Mouse (Mus musculus): ENCODE measurements around the gene D1Pas1. TPM values are rescaled to one million over a fixed set of nuclear protein-coding genes. Genes with fewer than 3 reads are reported as not detected.
A peak's percentile ranks its signal among the peaks of the same experiment; 100 is the strongest.

Gene D1Pas1
- polyA plus RNA-seq, 1 experiment: 77.4 TPM

- no peaks in the 10 kb centered on the region for H3K27me3 ChIP-seq (ENCODE audit: control insufficient read depth, insufficient read depth, low read length)
- no peaks in the 10 kb centered on the region; the same call in 1 of the 2 replicates for H3K36me3 ChIP-seq (ENCODE audit: control insufficient read depth, insufficient read depth, low read length)
- no peak for TF ChIP-seq CTCF (IDR thresholded peaks at IDR 0.05; ENCODE audit: control insufficient read depth, insufficient read depth, insufficient replicate concordance, low read depth, low read length)
- no peak for TF ChIP-seq POLR2A (IDR thresholded peaks at IDR 0.05; ENCODE audit: control insufficient read depth, low read depth, low read length)
- 0 out of 2 replicates have a peak, but pooled peaks cover 2% of the 10 kb centered on the region for H3K4me1 ChIP-seq (ENCODE audit: control insufficient read depth, insufficient read depth, low read length)
- H3K4me3 ChIP-seq (ENCODE audit: control insufficient read depth, low read depth, low read length): peak overlapping the region; percentile 97
- H3K27ac ChIP-seq (ENCODE audit: control insufficient read depth, insufficient read depth, low read depth, low read length): peak overlapping the region; percentile 95
Measured at GRCm38 (mm10) chr1:186967926-186968325, 710 bp downstream of the D1Pas1 start.

GRCm38 (mm10) chr1:186976937-186977540 is 9.8 kb downstream of the D1Pas1 start:
- no peaks in the 10 kb centered on the region for H3K36me3 ChIP-seq (ENCODE audit: control insufficient read depth, insufficient read depth, low read length)
- no peak overlapping the region for H3K4me3 ChIP-seq (ENCODE audit: control insufficient read depth, low read depth, low read length)
- no peak overlapping the region for H3K27ac ChIP-seq (ENCODE audit: control insufficient read depth, insufficient read depth, low read depth, low read length)
- TF ChIP-seq POLR2A (IDR thresholded peaks at IDR 0.05; ENCODE audit: control insufficient read depth, low read depth, low read length) (no peak), CTCF (IDR thresholded peaks at IDR 0.05; ENCODE audit: control insufficient read depth, insufficient read depth, insufficient replicate concordance, low read depth, low read length) (no peak)
- H3K4me1 ChIP-seq (ENCODE audit: control insufficient read depth, insufficient read depth, low read length): no peaks in the 10 kb centered on the region
- H3K27me3 ChIP-seq (ENCODE audit: control insufficient read depth, insufficient read depth, low read length): no peaks in the 10 kb centered on the region

- no peak overlapping the region for H3K27ac ChIP-seq (ENCODE audit: control insufficient read depth, insufficient read depth, low read depth, low read length)
- no peak overlapping the region for H3K4me3 ChIP-seq (ENCODE audit: control insufficient read depth, low read depth, low read length)
- H3K36me3 ChIP-seq (ENCODE audit: control insufficient read depth, insufficient read depth, low read length): no peaks in the 10 kb centered on the region
- no peaks in the 10 kb centered on the region for H3K27me3 ChIP-seq (ENCODE audit: control insufficient read depth, insufficient read depth, low read length)
- no peaks in the 10 kb centered on the region for H3K4me1 ChIP-seq (ENCODE audit: control insufficient read depth, insufficient read depth, low read length)
- no peak for TF ChIP-seq POLR2A (IDR thresholded peaks at IDR 0.05; ENCODE audit: control insufficient read depth, low read depth, low read length)
- TF ChIP-seq CTCF (IDR thresholded peaks at IDR 0.05; ENCODE audit: control insufficient read depth, insufficient read depth, insufficient replicate concordance, low read depth, low read length): no peak
Measured at GRCm38 (mm10) chr1:186977801-186978200, 10.6 kb downstream of the D1Pas1 start.

- Histone ChIP-seq H3K27ac (ENCODE audit: control insufficient read depth, insufficient read depth, low read depth, low read length) (no peak overlapping the region), H3K4me1 (ENCODE audit: control insufficient read depth, insufficient read depth, low read length) (no peaks in the 10 kb centered on the region), H3K27me3 (ENCODE audit: control insufficient read depth, insufficient read depth, low read length) (no peaks in the 10 kb centered on the region), H3K4me3 (ENCODE audit: control insufficient read depth, low read depth, low read length) (no peak overlapping the region), H3K36me3 (ENCODE audit: control insufficient read depth, insufficient read depth, low read length) (no peaks in the 10 kb centered on the region)
- TF ChIP-seq CTCF (IDR thresholded peaks at IDR 0.05; ENCODE audit: control insufficient read depth, insufficient read depth, insufficient replicate concordance, low read depth, low read length) (no peak), POLR2A (IDR thresholded peaks at IDR 0.05; ENCODE audit: control insufficient read depth, low read depth, low read length) (no peak)
Measured at GRCm38 (mm10) chr1:186979465-186979864, 12.2 kb downstream of the D1Pas1 start.

- H3K27ac ChIP-seq (ENCODE audit: control insufficient read depth, insufficient read depth, low read depth, low read length): no peak overlapping the region
Measured at GRCm38 (mm10) chr1:186980503-186980902, 13.3 kb downstream of the D1Pas1 start.

GRCm38 (mm10) chr1:186985131-186985530 is 17.9 kb downstream of the D1Pas1 start:
- Histone ChIP-seq H3K27ac (ENCODE audit: control insufficient read depth, insufficient read depth, low read depth, low read length) (no peak overlapping the region), H3K4me1 (ENCODE audit: control insufficient read depth, insufficient read depth, low read length) (peaks cover 5% of the 10 kb centered on the region), H3K4me3 (ENCODE audit: control insufficient read depth, low read depth, low read length) (no peak overlapping the region), H3K36me3 (ENCODE audit: control insufficient read depth, insufficient read depth, low read length) (no peaks in the 10 kb centered on the region), H3K27me3 (ENCODE audit: control insufficient read depth, insufficient read depth, low read length) (no peaks in the 10 kb centered on the region)
- TF ChIP-seq POLR2A (IDR thresholded peaks at IDR 0.05; ENCODE audit: control insufficient read depth, low read depth, low read length): no peak
- TF ChIP-seq CTCF (IDR thresholded peaks at IDR 0.05; ENCODE audit: control insufficient read depth, insufficient read depth, insufficient replicate concordance, low read depth, low read length): no peak

More at GRCm38 (mm10) chr1:186980503-186980902, 13.3 kb downstream of the D1Pas1 start:
- Histone ChIP-seq H3K4me3 (ENCODE audit: control insufficient read depth, low read depth, low read length) (no peak overlapping the region), H3K27me3 (ENCODE audit: control insufficient read depth, insufficient read depth, low read length) (no peaks in the 10 kb centered on the region), H3K36me3 (ENCODE audit: control insufficient read depth, insufficient read depth, low read length) (no peaks in the 10 kb centered on the region), H3K4me1 (ENCODE audit: control insufficient read depth, insufficient read depth, low read length) (no peaks in the 10 kb centered on the region)
- TF ChIP-seq POLR2A (IDR thresholded peaks at IDR 0.05; ENCODE audit: control insufficient read depth, low read depth, low read length) (no peak), CTCF (IDR thresholded peaks at IDR 0.05; ENCODE audit: control insufficient read depth, insufficient read depth, insufficient replicate concordance, low read depth, low read length) (no peak)

GRCm38 (mm10) chr1:186986086-186986485 is 18.9 kb downstream of the D1Pas1 start:
- Histone ChIP-seq H3K4me3 (ENCODE audit: control insufficient read depth, low read depth, low read length) (no peak overlapping the region), H3K27me3 (ENCODE audit: control insufficient read depth, insufficient read depth, low read length) (no peaks in the 10 kb centered on the region), H3K36me3 (ENCODE audit: control insufficient read depth, insufficient read depth, low read length) (no peaks in the 10 kb centered on the region), H3K27ac (ENCODE audit: control insufficient read depth, insufficient read depth, low read depth, low read length) (no peak overlapping the region), H3K4me1 (ENCODE audit: control insufficient read depth, insufficient read depth, low read length) (peaks cover 5% of the 10 kb centered on the region)
- TF ChIP-seq CTCF (IDR thresholded peaks at IDR 0.05; ENCODE audit: control insufficient read depth, insufficient read depth, insufficient replicate concordance, low read depth, low read length) (no peak), POLR2A (IDR thresholded peaks at IDR 0.05; ENCODE audit: control insufficient read depth, low read depth, low read length) (no peak)

All from testis, adult 2 months (tissue).